Comparison of ENCODE assay signal across 9 mouse cellular contexts in genomic region chr7:27291795-27292466, GRCm38 (mm10). TPM values are rescaled to one million over a fixed set of nuclear protein-coding genes. Genes with fewer than 3 reads are reported as not detected.
DNase-seq lines count a peak whose midpoint lies in the region; ATAC-seq and TF ChIP-seq lines count a peak whose summit lies in the region.
"Had no signal": no experiment of that assay in that cellular context is flagged by ENCODE, and none has a peak within 500 bp of the region (broad histone marks: within the 10 kb centered on the region; RNA-seq: fewer than 3 reads in every experiment).

No protein-coding gene starts in this region.

- intact Hi-C loops in heart, postnatal 36 days (cut with DNase I) = no loop called here
- intact Hi-C loops in left cerebral cortex, postnatal 36 days (cut with DNase I) = no loop called here

- H3K4me3 ChIP-seq in liver, adult 2 months (ENCODE audit: insufficient read depth, low read depth, low read length) = no peak overlapping the region
- H3K4me3 ChIP-seq in liver, embryonic 11.5 days (ENCODE audit: low read depth, low read length) = no peak overlapping the region
- H3K4me3 ChIP-seq in stomach, embryonic 15.5 days (replicated peaks) = no peak overlapping the region

- H3K36me3 ChIP-seq in liver, adult 2 months (ENCODE audit: control insufficient read depth, insufficient read depth, low read length) = no peaks in the 10 kb centered on the region
- no peaks in the 10 kb centered on the region for H3K36me3 ChIP-seq in liver, embryonic 11.5 days (ENCODE audit: control insufficient read depth, insufficient read depth, low read length)
- H3K36me3 ChIP-seq in stomach, embryonic 15.5 days = no peaks in the 10 kb centered on the region

- H3K9ac ChIP-seq in liver, adult 2 months (ENCODE audit: low read depth, low read length) = no peak overlapping the region
- H3K9ac ChIP-seq in liver, embryonic 11.5 days (ENCODE audit: low read depth, low read length) = no peak overlapping the region
- H3K9ac ChIP-seq in stomach, embryonic 15.5 days = no peak overlapping the region

- H3K4me2 ChIP-seq in liver, embryonic 11.5 days = no peak overlapping the region
- H3K4me2 ChIP-seq in stomach, embryonic 15.5 days = peak overlapping the region; percentile 36

- ATAC-seq in liver, embryonic 11.5 days (replicated peaks; ENCODE audit: low FRiP score) = no peak
- peak; percentile 79 for ATAC-seq in stomach, embryonic 15.5 days (ENCODE audit: insufficient read depth, low FRiP score, low read depth)
- no peak for ATAC-seq in granulocyte monocyte progenitor cell, adult 5-6 weeks (replicated peaks; ENCODE audit: poor library complexity, severe bottlenecking)

- TF ChIP-seq CTCF in liver, adult 2 months (IDR thresholded peaks at IDR 0.05; ENCODE audit: low read depth, low read length) = no peak

- TF ChIP-seq POLR2A in liver, adult 2 months (IDR thresholded peaks at IDR 0.05; ENCODE audit: extremely low read depth, insufficient read depth, low read length) = no peak

- 0 out of 2 replicates have a peak, but pooled peaks cover 2% of the 10 kb centered on the region for H3K4me1 ChIP-seq in liver, adult 2 months (ENCODE audit: control insufficient read depth, insufficient read depth, low read length)
- H3K4me1 ChIP-seq in liver, embryonic 11.5 days (replicated peaks; ENCODE audit: control insufficient read depth, insufficient read depth, low read length) = no peaks in the 10 kb centered on the region
- no peaks in the 10 kb centered on the region for H3K4me1 ChIP-seq in stomach, embryonic 15.5 days

- no peaks in the 10 kb centered on the region for H3K27me3 ChIP-seq in liver, adult 2 months (ENCODE audit: control insufficient read depth, insufficient read depth, low read length)
- no peaks in the 10 kb centered on the region; the same call in 1 of the 2 replicates for H3K27me3 ChIP-seq in liver, embryonic 11.5 days (replicated peaks; ENCODE audit: control insufficient read depth, insufficient read depth, low read length)
- H3K27me3 ChIP-seq in stomach, embryonic 15.5 days (replicated peaks) = no peaks in the 10 kb centered on the region

- no peaks in the 10 kb centered on the region for H3K9me3 ChIP-seq in liver, embryonic 11.5 days (ENCODE audit: control insufficient read depth, low read length)
- H3K9me3 ChIP-seq in stomach, embryonic 15.5 days = no peaks in the 10 kb centered on the region

- DNase-seq in liver, adult 2 months (ENCODE audit: extremely low read depth, low read depth, low spot score) = peak; percentile 7
- DNase-seq in liver, embryonic 11.5 days (ENCODE audit: low spot score) = no peak
- DNase-seq in fibroblast of lung, adult 2 months (ENCODE audit: low read depth) = peak; percentile 46
- peak; percentile 61 to 67 for DNase-seq in heart, postnatal 36 days
- DNase-seq in frontal cortex, postnatal 10 days (ENCODE audit: low spot score in 2 of 2) = no peak
- no peak for DNase-seq in left cerebral cortex, postnatal 36 days (ENCODE audit: low spot score in 2 of 2)
- DNase-seq: cerebellum, adult 18-20 months had no signal

- WGBS in liver, adult 2 months = 25% methylated on average over 12 of the region's 12 CpGs
- 59% methylated on average over 12 of the region's 12 CpGs for WGBS in liver, embryonic 11.5 days
- WGBS in stomach, embryonic 15.5 days = 12% methylated on average over 12 of the region's 12 CpGs

- peak overlapping the region; percentile 45 for H3K27ac ChIP-seq in liver, adult 2 months (replicated peaks; ENCODE audit: insufficient read depth, low read depth, low read length)
- no peak overlapping the region; the same call in 1 of the 2 replicates for H3K27ac ChIP-seq in liver, embryonic 11.5 days (ENCODE audit: low read depth, low read length)
- H3K27ac ChIP-seq in stomach, embryonic 15.5 days = peak overlapping the region; percentile 91

- H3K79me2 ChIP-seq in liver, adult 2 months (ENCODE audit: control insufficient read depth, insufficient read depth, low read length) = no peaks in the 10 kb centered on the region

RNA-seq across cellular contexts. Expression of gene Numbl, which starts 33.7 kb away (rescaled TPM):
- total RNA-seq in liver, adult 2 months (2014; rRNA removed) = 0.46 and 0.74 TPM in 2 replicates
- 0.62 and 1.5 TPM in 2 replicates for polyA plus RNA-seq in liver, adult 2 months (2012; rRNA removed)
- polyA plus RNA-seq in liver, embryonic 11.5 days (2014; fragmentation: Nextera tagmentation; extraction: Ambion mirVana) = 3.6 TPM in 2 replicates
- 1 to 10 TPM; 5.7 to 6.1 TPM for total RNA-seq in heart, postnatal 36 days (2021)
- polyA plus RNA-seq in stomach, embryonic 15.5 days (2015; fragmentation: Nextera tagmentation; extraction: Ambion mirVana) = 22.7 and 23.4 TPM in 2 replicates
- total RNA-seq in left cerebral cortex, postnatal 36 days (2021) = 100 to 1,000 TPM; 107 to 127 TPM
- total RNA-seq in granulocyte monocyte progenitor cell, adult 5-6 weeks (2014; fragmentation: Nextera tagmentation) = 1.2 and 1.3 TPM in 2 replicates
- 0.69 and 1.1 TPM in 2 replicates for total RNA-seq in granulocyte monocyte progenitor cell, adult 5-6 weeks (2017)

RNA-seq across cellular contexts. Expression of gene Ltbp4, which starts 45.6 kb away (rescaled TPM):
- total RNA-seq in liver, adult 2 months (2014; rRNA removed) = 9.4 and 24.2 TPM in 2 replicates
- polyA plus RNA-seq in liver, adult 2 months (2012; rRNA removed) = 29.2 and 32.5 TPM in 2 replicates
- 7.1 and 10.2 TPM in 2 replicates for polyA plus RNA-seq in liver, embryonic 11.5 days (2014; fragmentation: Nextera tagmentation; extraction: Ambion mirVana)
- 100 to 1,000 TPM; 207 to 236 TPM for total RNA-seq in heart, postnatal 36 days (2021)
- polyA plus RNA-seq in stomach, embryonic 15.5 days (2015; fragmentation: Nextera tagmentation; extraction: Ambion mirVana) = 154 and 161 TPM in 2 replicates
- total RNA-seq in left cerebral cortex, postnatal 36 days (2021) = 10 to 100 TPM; 36.3 to 50.7 TPM
- total RNA-seq in granulocyte monocyte progenitor cell, adult 5-6 weeks (2014; fragmentation: Nextera tagmentation) = not detected in 2 replicates
- total RNA-seq in granulocyte monocyte progenitor cell, adult 5-6 weeks (2017) = not detected in 2 replicates

RNA-seq across cellular contexts. Expression of gene Coq8b, which starts 59.1 kb away (rescaled TPM):
- total RNA-seq in liver, adult 2 months (2014; rRNA removed) = 11.9 and 16.6 TPM in 2 replicates
- 35.2 and 36.2 TPM in 2 replicates for polyA plus RNA-seq in liver, adult 2 months (2012; rRNA removed)
- 16.6 and 18.7 TPM in 2 replicates for polyA plus RNA-seq in liver, embryonic 11.5 days (2014; fragmentation: Nextera tagmentation; extraction: Ambion mirVana)
- 10 to 100 TPM in 1 of 2 experiments, 1 to 10 TPM in 1; 8.8 to 11.2 TPM for total RNA-seq in heart, postnatal 36 days (2021)
- 21.2 and 26.2 TPM in 2 replicates for polyA plus RNA-seq in stomach, embryonic 15.5 days (2015; fragmentation: Nextera tagmentation; extraction: Ambion mirVana)
- 10 to 100 TPM; 33.2 to 41.9 TPM for total RNA-seq in left cerebral cortex, postnatal 36 days (2021)
- total RNA-seq in granulocyte monocyte progenitor cell, adult 5-6 weeks (2014; fragmentation: Nextera tagmentation) = 13.3 and 15.9 TPM in 2 replicates
- 9.5 and 10.0 TPM in 2 replicates for total RNA-seq in granulocyte monocyte progenitor cell, adult 5-6 weeks (2017)

Comparison
In these comparisons a context has a peak if more than half of its experiments do, and no peak if none do; other contexts are left out.
1. DNase-seq: peak in liver, adult 2 months (single experiment), fibroblast of lung, adult 2 months (single experiment) and heart, postnatal 36 days (2 of 2); none in liver, embryonic 11.5 days (single experiment), frontal cortex, postnatal 10 days (0 of 2) and left cerebral cortex, postnatal 36 days (0 of 2).
2. RNA of gene Numbl, which starts 33.7 kb away (total RNA-seq): 107 to 127 TPM in left cerebral cortex, postnatal 36 days; 5.7 to 6.1 TPM in heart, postnatal 36 days, 0.69 to 1.3 TPM in granulocyte monocyte progenitor cell, adult 5-6 weeks and 0.46 to 0.74 TPM in liver, adult 2 months; every median in the first group is over 10 times any median in the second.
3. RNA of gene Ltbp4, which starts 45.6 kb away (total RNA-seq): 207 to 236 TPM in heart, postnatal 36 days, 36.3 to 50.7 TPM in left cerebral cortex, postnatal 36 days and 9.4 to 24.2 TPM in liver, adult 2 months; not detected in granulocyte monocyte progenitor cell, adult 5-6 weeks; every median in the first group is over 10 times any median in the second.